Mouse (Mus musculus) left cerebral cortex, postnatal 25 days (tissue): ENCODE data around the gene Mymk. TPM values are rescaled to one million over a fixed set of nuclear protein-coding genes. Genes with fewer than 3 reads are reported as not detected.

Experiments
- total RNA-seq, 2 experiments: library from RNA; stranded (reverse); gene quantifications; 2 replicates each; pipeline ENCODE4 v1.2.3; 2021

Gene Mymk
- total RNA-seq, 2 experiments from 2014 or later, result 0.32 to 0.60 TPM

Other genes starting within 250 kb of the Mymk start
- not detected for gene Abo, start 207.2 kb downstream of the Mymk start, total RNA-seq
- gene Surf6, start 169.3 kb downstream of the Mymk start, total RNA-seq, result 10 to 100 TPM; 23.4 to 28.0 TPM
- 10 to 100 TPM; 41.9 to 45.0 TPM for gene Med22, start 161.5 kb downstream of the Mymk start, total RNA-seq
- 100 to 1,000 TPM; 229 to 238 TPM for gene Rpl7a, start 161.4 kb downstream of the Mymk start, total RNA-seq
- 10 to 100 TPM; 33.4 to 37.1 TPM for gene Surf2, start 155.8 kb downstream of the Mymk start, total RNA-seq
- 10 to 100 TPM; 89.6 to 98.4 TPM for gene Surf1, start 155.6 kb downstream of the Mymk start, total RNA-seq
- 10 to 100 TPM; 51.1 to 56.4 TPM for gene Surf4, start 138.3 kb downstream of the Mymk start, total RNA-seq
- under 1 TPM; 0.43 to 0.73 TPM for gene Stkld1, start 138.1 kb downstream of the Mymk start, total RNA-seq
- 10 to 100 TPM; 56.0 to 56.9 TPM for gene Rexo4, start 107.8 kb downstream of the Mymk start, total RNA-seq
- gene Adamts13, start 98.8 kb downstream of the Mymk start, total RNA-seq, result 1 to 10 TPM; 1.6 to 2.6 TPM
- gene Cacfd1, start 62.3 kb downstream of the Mymk start, total RNA-seq, result 10 to 100 TPM; 44.1 to 45.9 TPM
- gene Slc2a6, start 44.2 kb downstream of the Mymk start, total RNA-seq, result 10 to 100 TPM; 30.5 to 31.1 TPM
- 10 to 100 TPM; 19.5 to 24.7 TPM for gene Adamtsl2, start 7.2 kb upstream of the Mymk start, total RNA-seq
- 100 to 1,000 TPM; 104 to 113 TPM for gene Fam163b, start 70.3 kb upstream of the Mymk start, total RNA-seq
- under 1 TPM; 0.62 to 0.89 TPM for gene Dbh, start 93.1 kb upstream of the Mymk start, total RNA-seq
- gene Sardh, start 176.2 kb upstream of the Mymk start, total RNA-seq, result 10 to 100 TPM in 1 of 2 experiments, 1 to 10 TPM in 1; 9.1 to 11.7 TPM